Mouse (Mus musculus) spleen, adult 2 months (tissue): ENCODE results near the gene Dnah6.

ENCODE experiments used
- CTCF ChIP-seq: fragments of 200-500 bp; IDR thresholded peaks from 2 replicates; pipeline ENCODE4 v1.5.1; 2011; ENCODE audit warnings: mild to moderate bottlenecking, inconsistent platforms; ENCODE audit not compliant: insufficient read depth, insufficient read length, insufficient replicate concordance; ENCODE audit errors: extremely low read depth
- POLR2A ChIP-seq: fragments of 200-500 bp; IDR thresholded peaks from 2 replicates; pipeline ENCODE4 v1.6.1; 2011; ENCODE audit warnings: low read depth, low read length, inconsistent platforms

DNA sequence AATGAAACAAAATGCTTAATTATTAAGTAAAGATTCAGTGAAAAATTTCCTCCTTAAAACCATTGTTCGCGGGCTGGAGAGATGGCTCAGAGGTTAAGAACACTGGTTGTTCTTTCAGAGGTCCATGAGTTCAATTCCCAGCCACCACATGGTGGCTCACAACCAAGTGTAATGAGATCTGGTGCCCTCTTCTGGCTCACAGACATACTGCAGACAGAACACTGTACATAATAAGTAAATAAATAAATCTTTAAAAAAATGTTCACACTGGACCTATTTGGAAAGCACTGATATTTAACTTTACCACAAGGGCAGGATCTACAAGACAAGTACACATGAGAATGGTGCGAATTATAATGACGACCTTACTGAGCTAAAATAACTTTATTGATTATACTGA, 26.0 kb upstream of the Dnah6 start:
- no peak for TF ChIP-seq CTCF
- TF ChIP-seq POLR2A = no peak
